Mouse (Mus musculus) left cerebral cortex, postnatal 36 days (tissue): ENCODE measurements around the gene Mark4. TPM values are rescaled to one million over a fixed set of nuclear protein-coding genes. Genes with fewer than 3 reads are reported as not detected.
A peak's percentile ranks its signal among the peaks of the same experiment; 100 is the strongest.

Experiments
- DNase-seq, 2 experiments: peaks; one replicate each; pipeline ENCODE4 v3.0.0; 2021 to 2022; ENCODE audit warnings: low spot score in 2 of 2, mixed read lengths in 1 of 2
- intact Hi-C: fragments of 180-260 bp; cut with DNase I; formaldehyde crosslinking; loops from one replicate; pipeline ENCODE4 v1.15.1; 2025
- total RNA-seq, 2 experiments: library from RNA; stranded (reverse); gene quantifications; 2 replicates each; pipeline ENCODE4 v1.2.3; 2021

Gene Mark4
- total RNA-seq, 2 experiments from 2014 or later, result 76.8 to 77.7 TPM

DNA sequence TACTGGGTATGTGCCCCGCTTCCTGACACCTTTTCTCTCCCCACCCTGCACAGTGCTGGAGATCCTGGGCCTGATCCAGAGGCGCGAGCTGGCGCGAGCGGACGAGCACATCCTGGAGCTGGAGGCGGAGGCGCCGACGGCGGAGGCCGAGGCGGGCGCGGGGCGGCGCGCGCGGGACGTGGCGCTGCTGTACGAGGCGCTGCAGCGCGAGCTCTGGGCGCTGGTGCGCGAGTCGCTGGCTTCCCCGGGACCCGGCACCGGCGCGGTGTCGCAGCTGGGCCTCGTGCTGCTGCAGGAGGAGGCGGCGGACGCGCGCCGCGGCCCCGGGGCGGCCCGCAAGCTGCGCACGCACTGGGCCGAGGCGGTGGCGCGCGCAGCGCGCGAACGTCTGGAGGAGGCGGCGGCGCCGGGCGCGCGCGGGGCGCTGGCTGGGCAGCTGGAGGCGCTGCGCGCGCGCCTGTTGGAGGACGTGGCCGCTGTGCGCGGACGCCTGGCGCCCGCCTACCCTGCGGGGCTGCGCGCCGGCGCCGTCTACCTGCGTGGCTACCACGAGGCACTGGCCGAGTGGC lies 15.3 kb upstream of the Mark4 start:
- DNase-seq, result peak; percentile 81 to 88
- intact Hi-C loops, result no loop called here

DNA sequence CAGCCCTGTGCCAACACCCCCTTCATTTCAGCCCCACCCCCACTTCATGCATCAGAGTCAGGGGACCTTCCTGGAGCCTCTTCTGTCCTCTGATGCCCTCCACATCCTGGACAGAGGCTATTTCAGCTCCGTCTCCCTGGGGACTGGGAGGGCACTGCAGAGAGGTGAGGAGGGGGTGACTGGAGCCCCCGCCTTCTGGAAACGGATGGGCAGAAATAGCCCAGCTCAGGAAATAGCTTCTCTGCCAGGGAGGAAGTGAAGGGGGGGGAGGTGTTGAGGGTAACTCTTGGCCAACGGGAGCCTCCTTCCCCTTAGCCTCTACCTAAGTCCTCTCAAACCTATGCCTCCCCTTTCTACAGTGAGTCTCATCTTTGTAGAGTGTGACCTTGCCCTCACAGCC lies 13.8 kb upstream of the Mark4 start:
- DNase-seq, result no peak
- intact Hi-C loops, result no loop called here

DNA sequence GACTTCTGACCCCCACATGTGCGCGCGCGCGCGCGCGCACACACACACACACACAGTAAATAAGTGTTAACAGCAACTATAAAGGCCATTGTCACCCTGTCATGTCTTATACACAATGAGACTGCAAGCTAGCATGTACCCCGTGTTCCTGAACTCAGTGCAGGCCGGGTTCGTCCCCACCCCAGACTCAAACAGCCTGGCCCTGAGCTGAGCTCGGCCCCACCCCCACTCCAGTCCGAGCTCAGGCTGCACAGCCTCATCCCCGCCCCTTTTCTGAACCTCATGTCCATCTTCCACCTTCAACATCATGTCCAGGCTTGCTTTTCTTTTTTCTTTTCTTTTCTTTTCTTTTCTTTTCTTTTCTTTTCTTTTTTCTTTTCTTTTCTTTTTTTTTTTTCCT lies 11.7 kb upstream of the Mark4 start:
- DNase-seq, result no peak
- intact Hi-C loops, result no loop called here

DNA sequence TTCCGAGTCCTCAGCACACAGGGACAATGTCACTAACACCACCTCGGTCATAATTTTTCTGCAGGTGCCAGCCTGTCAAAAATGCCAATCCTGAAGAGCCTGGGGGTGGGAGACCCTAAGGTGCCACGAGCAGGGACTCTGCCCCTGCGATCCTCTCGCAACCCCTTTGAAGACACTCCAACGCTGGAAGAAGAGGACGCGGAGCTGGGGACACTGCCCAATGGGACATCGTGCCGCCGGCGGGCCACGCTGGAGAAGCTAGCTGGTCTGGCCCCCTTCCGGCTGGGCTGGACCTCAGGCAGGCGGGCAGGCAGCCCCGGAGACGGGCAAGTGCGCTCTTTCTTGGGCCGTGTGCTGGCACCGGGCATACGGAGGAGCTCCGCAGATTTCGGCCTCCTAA lies 10.8 kb upstream of the Mark4 start:
- no peak for DNase-seq
- intact Hi-C loops, result no loop called here

DNA sequence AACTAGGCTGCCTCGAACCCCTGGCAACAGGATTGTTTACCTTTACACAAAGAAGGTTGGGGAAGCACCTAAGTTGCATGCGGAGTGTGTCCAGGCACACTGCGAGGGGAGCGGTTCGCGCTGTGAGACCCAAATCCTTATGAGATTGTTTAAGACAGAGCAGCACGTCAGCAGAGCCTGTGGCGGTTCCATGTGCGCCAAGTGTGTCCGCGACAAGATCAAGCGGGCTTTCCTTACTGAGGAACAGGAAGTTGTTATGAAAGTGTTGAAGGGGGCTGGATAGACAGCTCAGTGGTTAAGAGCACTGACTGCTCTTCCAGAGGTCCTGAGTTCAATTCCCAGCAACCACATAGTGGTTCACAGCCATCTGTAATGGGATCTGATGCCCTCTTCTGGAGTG lies 9.7 kb upstream of the Mark4 start:
- intact Hi-C loops, result no loop called here
- DNase-seq, result no peak

DNA sequence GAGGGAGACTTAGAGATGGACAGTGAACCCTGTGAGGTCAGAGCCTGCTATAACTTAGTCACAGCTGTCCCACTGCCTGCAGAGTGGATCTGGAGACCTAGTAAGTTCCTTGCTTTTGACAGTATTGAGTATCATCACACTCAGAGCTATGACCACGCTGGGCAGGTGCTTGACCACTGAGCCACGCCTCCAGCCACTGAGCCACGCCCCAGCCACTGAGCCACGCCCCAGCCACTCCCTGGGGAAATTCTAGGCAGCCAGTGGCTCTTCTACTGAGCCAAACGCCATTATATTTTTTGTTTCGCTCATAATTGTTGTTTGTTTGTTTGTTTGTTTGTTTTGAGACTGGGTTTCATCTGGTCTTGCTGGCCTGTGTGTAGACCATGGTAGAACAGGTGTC lies 9.0 kb upstream of the Mark4 start:
- intact Hi-C loops, result no loop called here
- no peak for DNase-seq

DNA sequence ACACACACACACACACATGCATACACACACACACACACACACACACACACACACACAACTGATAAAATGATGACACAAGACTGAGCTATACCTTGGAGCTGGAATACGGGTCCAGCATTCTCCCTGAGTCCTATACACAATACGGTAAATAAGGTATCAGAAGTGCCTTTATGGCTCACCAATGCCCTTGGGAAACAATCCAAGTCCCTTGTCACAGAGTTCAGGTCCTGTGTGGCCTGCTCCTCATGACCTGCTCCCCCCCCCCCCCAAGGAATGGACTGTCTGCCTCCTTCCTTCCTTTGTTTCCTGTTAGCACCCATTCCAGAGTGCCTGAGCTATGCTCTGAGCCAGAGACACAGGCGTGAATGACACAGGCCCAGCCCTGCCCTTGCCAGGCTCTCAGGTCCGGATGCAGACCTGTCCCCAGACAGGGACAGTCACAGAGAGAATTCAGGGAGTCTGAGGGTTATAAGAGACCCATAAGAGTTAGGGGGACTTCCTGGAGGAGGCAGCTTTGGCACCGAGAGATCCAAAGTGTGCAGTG lies 8.1 kb upstream of the Mark4 start:
- DNase-seq, result no peak
- intact Hi-C loops, result no loop called here

DNA sequence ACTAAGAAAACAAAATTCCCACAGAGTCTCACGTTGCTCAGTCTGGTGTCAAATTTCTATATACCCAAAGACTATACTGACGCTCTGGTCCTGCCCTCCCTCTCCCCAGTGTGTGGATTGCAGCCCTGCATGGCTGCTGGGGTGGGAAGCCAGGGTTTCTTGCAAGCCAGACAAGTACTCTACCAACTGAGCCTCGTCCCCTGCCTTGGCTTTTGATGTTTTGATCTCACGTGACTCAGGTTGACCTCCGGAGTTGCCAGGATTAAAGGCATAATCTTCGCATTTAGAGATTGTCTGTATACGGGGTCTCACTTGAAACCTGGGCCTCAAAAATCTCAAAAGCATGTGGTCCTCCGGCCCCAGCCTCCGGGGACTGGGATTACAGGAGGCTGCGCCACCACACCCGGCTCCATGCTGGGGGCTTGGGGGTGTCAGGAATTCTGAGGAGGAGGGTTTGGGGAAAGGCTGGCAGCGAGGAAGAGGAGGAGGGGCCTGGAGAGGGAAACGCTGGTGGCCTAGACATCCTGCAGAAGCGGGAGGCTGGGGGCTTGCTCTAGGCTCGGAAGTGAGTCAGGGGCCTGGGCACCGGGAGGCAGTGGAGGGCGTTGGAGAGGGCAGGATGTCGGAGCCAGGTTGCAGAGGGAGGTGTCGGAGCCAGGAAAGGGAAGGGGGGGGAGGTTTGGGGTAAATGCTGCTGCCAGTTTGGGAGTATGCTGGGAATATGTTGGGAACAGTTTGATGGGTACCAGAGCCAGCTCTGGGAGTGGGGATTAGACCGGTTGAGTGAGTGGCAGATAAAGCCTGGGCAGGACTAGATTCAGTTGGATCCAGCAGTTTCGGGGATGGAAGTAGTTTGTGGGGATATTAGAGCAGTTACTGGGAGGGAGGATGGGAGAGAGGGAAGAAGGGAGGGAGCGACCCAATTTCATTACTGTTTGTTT lies 6.0 kb upstream of the Mark4 start:
- DNase-seq, result no peak
- intact Hi-C loops, result no loop called here

DNA sequence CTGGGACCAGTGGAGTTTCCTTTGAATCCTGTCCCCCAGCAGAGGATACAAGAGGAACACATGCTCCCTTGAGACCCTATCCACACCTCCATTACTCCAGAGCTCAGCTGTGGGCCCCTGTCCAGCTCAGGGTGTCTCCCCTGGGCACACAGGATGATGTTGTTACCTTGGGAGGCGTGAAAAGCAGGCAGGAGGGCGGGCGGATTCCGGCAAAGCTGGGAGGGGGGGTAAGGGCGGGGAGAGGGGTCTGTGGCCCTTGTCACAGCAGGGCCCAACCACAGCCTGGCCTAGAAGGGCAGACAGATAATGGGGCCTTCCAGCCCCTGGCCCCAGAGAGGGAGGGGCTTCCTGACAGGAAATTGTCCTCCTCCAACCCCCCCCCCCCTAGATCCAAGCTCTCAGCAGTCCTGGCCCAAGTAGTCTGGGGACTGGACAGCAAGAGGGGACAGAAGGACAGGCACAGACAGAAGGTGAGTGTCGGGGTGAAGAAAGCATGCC lies 4.3 kb upstream of the Mark4 start, which contains the start of gene Exoc3l2:
Exoc3l2 (plus strand) TSS at position 448 of the 498 bp plus-strand sequence.
- no peak for DNase-seq
- intact Hi-C loops, result no loop called here

DNA sequence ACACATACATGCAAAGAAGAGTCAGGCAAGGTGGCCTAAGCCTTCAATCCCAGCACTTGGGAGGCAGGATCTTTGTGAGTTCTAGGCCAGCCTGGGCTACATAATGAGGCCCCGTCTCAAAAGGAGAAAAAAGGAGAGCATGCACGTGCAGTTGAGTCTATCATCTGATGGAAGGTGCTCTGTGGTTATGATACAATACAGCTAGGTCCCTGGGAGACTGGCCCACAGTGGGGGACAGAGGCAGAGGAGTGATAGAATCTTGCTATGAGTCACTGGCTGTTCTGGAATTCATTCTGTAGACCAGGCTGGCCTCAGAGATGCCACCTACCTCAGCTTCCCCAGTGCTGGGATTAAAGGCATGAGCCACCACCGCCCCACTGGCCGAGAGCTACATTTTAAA lies 3.8 kb upstream of the Mark4 start:
- intact Hi-C loops, result no loop called here
- DNase-seq, result no peak

DNA sequence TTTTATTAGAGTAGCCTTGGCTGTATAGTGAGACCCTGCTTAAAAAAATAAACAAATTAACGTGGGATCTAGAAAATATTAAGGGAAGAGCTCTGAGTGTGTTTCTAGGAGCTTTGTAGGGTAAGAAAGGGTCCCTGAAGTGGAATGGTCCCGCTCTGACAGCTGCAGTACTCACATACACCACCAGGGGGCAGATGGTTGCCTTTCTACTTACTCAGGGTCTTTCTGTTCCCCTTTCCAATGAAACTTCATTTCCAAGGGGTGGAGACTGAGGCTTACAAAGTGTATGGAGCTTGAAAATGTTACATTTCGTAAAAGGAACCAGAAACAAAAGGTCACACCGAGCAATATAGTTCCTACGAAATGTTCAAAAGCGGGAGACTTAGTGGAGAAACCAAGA lies 2.9 kb upstream of the Mark4 start:
- DNase-seq, result peak; percentile 52 to 70
- intact Hi-C loops, result no loop called here

DNA sequence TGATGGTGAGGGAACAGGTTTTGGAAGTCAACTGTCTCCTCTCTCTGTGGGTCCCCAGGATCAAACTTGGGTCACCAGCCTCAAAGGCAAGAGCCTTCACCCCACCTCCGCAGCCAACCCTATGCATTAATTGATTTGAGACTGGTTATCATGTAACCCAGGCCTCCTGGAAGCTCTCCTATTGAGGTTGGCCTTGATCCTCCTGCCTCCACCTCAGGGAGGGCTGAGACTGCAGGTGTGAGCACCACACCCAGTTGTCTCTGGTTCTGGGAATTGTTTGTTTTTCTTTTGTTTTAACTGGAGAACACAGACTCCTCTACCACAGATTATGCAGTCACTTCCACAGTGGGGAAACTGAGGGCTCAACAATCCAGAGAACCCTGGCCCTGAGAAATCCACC lies 1.9 kb upstream of the Mark4 start:
- intact Hi-C loops, result no loop called here
- DNase-seq, result no peak

DNA sequence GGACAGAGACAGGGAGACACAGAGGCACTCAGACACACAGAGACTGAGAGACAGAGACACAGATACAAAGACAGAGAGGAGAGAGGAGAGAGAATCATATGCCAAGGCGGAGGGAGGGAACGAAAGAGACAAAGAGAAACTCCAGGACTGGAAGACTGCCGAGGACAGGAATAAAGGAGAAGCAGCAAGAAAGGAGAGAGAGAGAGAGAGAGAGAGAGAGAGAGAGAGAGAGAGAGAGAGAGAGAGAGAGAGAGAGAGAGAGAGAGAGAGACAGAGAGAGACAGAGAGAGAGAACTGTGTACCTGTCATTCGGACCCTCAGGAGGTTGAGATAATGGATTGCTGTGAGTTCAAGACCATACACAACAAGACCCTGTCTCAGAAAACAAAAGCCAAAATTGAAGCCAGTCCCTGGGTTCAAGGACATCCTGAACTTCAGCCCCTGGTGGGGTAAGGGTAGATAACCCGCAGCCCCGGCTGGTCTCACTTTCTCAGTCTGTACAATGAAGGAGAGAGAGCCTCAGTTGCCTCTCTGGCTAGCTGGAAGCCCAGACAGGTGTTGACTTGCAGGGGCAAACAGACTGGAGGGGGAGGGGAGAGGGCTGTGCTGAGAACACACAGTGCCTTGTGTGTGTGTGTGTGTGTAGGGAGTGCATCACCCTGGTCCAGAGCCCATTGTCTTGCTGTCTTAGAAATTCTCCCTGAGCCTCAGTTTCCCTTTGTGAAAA lies 686 bp upstream of the Mark4 start:
- intact Hi-C loops, result loop anchor here (5.0 kb wide), 1 partner anchor 48 kb away; the partner anchor contains the start of genes Bloc1s3 and Trappc6a
- DNase-seq, result no peak

DNA sequence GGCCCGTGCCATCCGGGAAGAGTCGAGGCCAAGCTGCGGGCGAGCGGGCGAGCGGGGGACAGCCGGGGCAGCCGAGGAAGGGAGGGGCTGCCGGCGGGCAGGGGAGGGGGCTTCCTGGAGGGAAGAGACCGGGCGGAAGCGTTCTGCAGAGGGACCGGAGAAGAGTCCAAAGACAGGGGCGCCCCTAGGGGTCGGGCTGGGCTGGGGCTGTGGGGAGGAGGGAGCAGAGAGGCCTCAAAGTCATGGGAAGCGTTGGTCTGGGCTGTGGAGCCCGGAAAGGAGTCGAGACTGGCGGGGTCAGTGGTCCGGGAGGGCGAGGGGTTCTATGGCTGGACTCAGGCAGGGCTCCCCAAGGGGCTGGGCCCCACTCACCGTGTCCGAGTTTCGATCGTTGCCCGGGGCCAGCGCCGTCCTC lies 542 bp downstream of the Mark4 start:
- intact Hi-C loops, result loop anchor here (5.0 kb wide), 1 partner anchor 49 kb away; the partner anchor contains the start of genes Bloc1s3 and Trappc6a
- DNase-seq, result peak; percentile 32 to 43

DNA sequence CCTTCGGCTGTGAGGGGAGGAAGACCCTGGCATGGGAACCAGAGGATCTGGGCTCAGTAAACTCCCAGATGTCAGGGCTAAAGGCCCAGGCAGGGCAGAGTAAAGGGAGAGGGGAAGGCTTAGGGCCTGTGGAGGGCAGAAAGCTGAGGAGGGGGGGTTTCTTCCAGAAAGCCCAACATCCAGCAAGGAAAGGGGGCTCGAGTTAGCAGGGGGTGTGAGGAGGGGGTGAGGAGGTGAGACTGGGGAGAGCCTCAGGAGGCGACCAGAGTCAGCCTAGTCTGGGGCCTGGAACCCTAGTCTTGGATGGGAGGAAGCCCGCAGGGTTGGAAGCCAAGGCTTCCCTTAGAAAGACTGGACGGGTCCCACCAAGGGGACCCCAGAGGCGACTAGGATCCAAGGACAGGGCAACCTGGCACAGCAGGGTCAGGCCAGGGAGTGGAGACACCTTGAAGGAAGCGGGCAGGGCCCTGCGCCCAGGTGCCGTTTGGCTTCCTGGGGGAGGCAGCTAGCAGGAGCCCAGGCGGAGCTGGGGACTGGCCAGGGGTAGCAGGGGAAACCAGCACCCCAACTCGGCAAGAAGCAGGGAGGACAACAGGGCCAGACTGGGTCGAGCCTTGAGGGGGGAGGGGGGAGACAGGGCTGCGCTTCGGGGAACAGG lies 1.1 kb downstream of the Mark4 start:
- DNase-seq, result peak in 1 of 2 experiments; percentile 21
- intact Hi-C loops, result loop anchor here (5.0 kb wide), 1 partner anchor 50 kb away; the partner anchor contains the start of genes Bloc1s3 and Trappc6a

DNA sequence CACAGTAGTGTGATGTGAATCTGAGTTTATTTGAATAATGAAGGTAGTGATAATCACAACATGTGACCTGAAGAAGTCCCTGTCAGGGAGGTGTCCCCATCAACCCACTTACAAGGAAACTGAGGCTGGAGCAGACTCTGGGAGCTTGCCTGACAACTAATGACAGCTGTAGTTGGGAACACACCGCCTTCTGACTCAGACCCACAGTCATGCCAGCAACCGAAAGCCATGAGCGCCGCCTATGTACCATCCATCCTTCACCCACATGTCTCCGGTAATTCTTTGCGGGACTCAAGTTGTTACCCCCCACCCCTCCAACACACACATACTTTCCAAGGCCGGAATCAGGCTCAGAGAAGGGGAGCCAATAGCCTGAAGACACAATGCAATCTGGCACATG lies 2.0 kb downstream of the Mark4 start:
- intact Hi-C loops, result loop anchor here (5.0 kb wide), 1 partner anchor 51 kb away; the partner anchor contains the start of genes Bloc1s3 and Trappc6a
- DNase-seq, result peak in 1 of 2 experiments; percentile 25

DNA sequence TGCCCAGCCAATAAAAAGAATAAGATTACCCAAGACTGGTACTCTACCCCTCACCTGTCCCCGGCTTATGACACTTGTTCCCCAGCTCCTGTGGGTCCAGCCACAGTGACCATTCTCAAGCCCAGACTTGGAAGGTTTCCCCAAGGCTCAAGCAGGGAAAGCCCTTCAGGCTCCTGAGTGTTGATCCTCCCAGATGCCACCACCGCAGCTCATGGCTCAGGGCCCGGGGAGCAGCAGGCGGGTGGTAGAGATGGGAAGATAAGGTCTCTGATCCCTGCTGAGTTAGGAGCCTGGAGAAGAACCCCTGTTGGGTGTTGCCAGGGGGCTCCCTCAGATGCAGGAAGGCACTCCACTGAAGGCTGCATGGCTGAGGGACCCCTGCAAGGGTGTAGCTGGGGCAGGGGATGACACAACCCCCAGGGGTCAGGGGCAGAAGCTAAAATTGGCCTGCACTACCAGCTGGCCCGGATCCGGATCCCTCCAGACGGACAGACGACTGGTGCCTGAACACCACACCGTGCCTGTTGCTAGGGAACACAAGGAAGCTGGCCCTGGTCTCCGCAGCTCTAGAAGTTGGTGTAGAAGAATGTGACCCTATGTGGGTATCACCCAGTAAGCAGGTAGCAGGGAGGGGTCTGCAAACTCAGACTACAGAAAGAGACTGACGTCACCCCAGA lies 2.7 kb downstream of the Mark4 start:
- intact Hi-C loops, result loop anchor here (5.0 kb wide), 1 partner anchor 51 kb away; the partner anchor contains the start of genes Bloc1s3 and Trappc6a
- no peak for DNase-seq

DNA sequence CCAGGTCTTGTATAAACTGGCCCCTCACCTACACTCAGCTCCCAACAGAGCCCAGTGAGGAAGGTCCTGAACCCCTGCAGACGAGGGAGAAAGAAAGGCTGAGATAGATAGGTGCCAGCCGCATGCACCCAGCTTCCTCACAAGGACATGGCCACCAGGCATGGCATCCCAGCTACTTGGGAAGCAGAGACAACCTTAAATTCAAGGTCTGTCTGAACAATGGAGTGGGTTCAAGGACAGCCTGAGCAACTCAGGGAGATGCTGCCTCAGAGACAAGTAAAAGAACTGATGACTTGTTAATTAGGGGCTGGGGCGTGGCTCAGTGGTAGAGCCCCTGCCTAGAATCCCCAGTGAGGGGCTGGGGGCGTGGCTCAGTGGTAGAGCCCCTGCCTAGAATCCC lies 3.4 kb downstream of the Mark4 start:
- DNase-seq, result no peak
- intact Hi-C loops, result loop anchor here (5.0 kb wide), 1 partner anchor 52 kb away; the partner anchor contains the start of genes Bloc1s3 and Trappc6a
